Mouse (Mus musculus) embryonic facial prominence, embryonic 11.5 days (tissue): ENCODE measurements around the gene Serpinb6a. TPM values are rescaled to one million over a fixed set of nuclear protein-coding genes. Genes with fewer than 3 reads are reported as not detected.
"Not testable (repeated sequence)": the region's sequence is repeated elsewhere in the genome, so short reads cannot be mapped to it uniquely, and the experiment has no call there.

ENCODE experiments used
- ATAC-seq: fragments of 200-750 bp; cut with Nextera tagmentation; replicated peaks from 2 replicates; pipeline ENCODE4 v1.8.0; 2017; ENCODE audit warnings: low read depth; ENCODE audit not compliant: insufficient number of reproducible peaks, low FRiP score, low TSS enrichment
- DNase-seq: peaks from one replicate; pipeline ENCODE4 v3.0.0-alpha.2; 2015; ENCODE audit warnings: low spot score
- H3K27ac ChIP-seq: fragments of 300-500 bp; sonication (generic); replicated peaks from 2 replicates; pipeline ENCODE4 v1.5.1; 2014; ENCODE audit warnings: mild to moderate bottlenecking, low read depth, low read length, control low read depth
- H3K27me3 ChIP-seq: fragments of 300-500 bp; sonication (generic); 2 replicates; pipeline ENCODE4 v1.6.1; 2014; ENCODE audit warnings: mild to moderate bottlenecking, low read length, moderate library complexity, mixed read lengths; ENCODE audit not compliant: control insufficient read depth, insufficient read depth
- H3K36me3 ChIP-seq: fragments of 300-500 bp; sonication (generic); replicated peaks from 2 replicates; pipeline ENCODE4 v1.6.1; 2014; ENCODE audit warnings: low read depth, mild to moderate bottlenecking, low read length, moderate library complexity, mixed read lengths; ENCODE audit not compliant: control insufficient read depth, insufficient read depth
- H3K4me1 ChIP-seq: fragments of 300-500 bp; sonication (generic); 2 replicates; pipeline ENCODE4 v1.6.1; 2014; ENCODE audit warnings: low read length, mixed read lengths; ENCODE audit not compliant: control insufficient read depth, insufficient read depth
- H3K4me2 ChIP-seq: fragments of 300-500 bp; sonication (generic); 2 replicates; pipeline ENCODE4 v1.6.1; 2014; ENCODE audit warnings: low read depth, mild to moderate bottlenecking, control low read depth, low read length, moderate library complexity
- H3K4me3 ChIP-seq: fragments of 300-500 bp; sonication (generic); 2 replicates; pipeline ENCODE4 v1.5.1; 2014; ENCODE audit warnings: low read depth, low read length, control low read depth
- H3K9ac ChIP-seq: fragments of 300-500 bp; sonication (generic); replicated peaks from 2 replicates; pipeline ENCODE4 v1.6.1; 2014; ENCODE audit warnings: mild to moderate bottlenecking, control low read depth, low read length
- H3K9me3 ChIP-seq: fragments of 300-500 bp; sonication (generic); replicated peaks from 2 replicates; pipeline ENCODE4 v1.6.1; 2016; ENCODE audit warnings: mild to moderate bottlenecking, low read length, inconsistent platforms, mixed read lengths; ENCODE audit not compliant: control insufficient read depth
- WGBS: fragments of 180-500 bp; shearing (Covaris S2); extraction: QIAGEN DNeasy Blood & Tissue Kit; methylation state at CpG from one replicate; pipeline ENCODE4 v1.1.7; 2014; 5-methylcytosine and 5-hydroxymethylcytosine counted together
- polyA plus RNA-seq: library from polyadenylated mRNA; unstranded; fragments of >200 nt; fragmentation: Nextera tagmentation; extraction: Ambion mirVana; gene quantifications from 2 replicates; pipeline ENCODE4 v1.2.1, GENCODE M21; 2014

Gene Serpinb6a
- polyA plus RNA-seq, 1 experiment from 2014 or later: 46.2 TPM

DNA sequence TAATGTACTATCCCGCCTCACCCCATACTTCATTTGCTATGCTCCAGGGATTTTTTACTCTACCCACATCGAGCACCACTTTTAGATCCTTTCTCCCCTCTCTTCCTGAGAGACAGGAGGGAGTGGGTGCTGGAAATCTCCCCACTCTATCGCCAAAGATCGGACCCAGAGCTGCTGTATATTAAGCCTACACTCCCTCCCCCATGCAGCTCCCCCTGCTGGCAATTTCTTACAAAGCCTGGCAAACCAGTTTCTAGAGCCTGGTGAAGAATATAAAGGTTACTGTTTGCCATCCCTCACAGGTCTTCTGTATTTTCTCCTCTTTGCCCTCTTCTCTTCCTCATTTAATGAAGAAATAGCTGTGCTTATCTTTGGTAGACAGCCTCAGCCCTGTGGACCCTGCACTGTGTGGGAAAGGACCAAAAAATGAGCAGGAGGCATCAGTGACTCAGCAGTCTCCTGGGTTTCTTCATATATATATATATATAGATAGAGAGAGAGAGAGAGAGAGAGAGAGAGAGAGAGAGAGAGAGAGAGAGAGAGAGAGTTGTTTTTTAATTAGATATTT is 60.3 kb downstream of the Serpinb6a start:
- 39% methylated on average over 4 of the region's 4 CpGs for WGBS
- no peak overlapping the region for H3K9ac ChIP-seq
- H3K27me3 ChIP-seq: no peaks in the 10 kb centered on the region
- H3K4me1 ChIP-seq: no peaks in the 10 kb centered on the region
- no peak for ATAC-seq
- H3K4me3 ChIP-seq: no peak overlapping the region
- no peaks in the 10 kb centered on the region for H3K36me3 ChIP-seq
- peak; percentile 50 for DNase-seq
- no peak overlapping the region for H3K4me2 ChIP-seq
- no peaks in the 10 kb centered on the region for H3K9me3 ChIP-seq
- no peak overlapping the region for H3K27ac ChIP-seq

- Histone ChIP-seq H3K4me2 (no peak overlapping the region), H3K36me3 (no peaks in the 10 kb centered on the region), H3K4me1 (no peaks in the 10 kb centered on the region), H3K9me3 (no peaks in the 10 kb centered on the region), H3K27me3 (no peaks in the 10 kb centered on the region), H3K4me3 (no peak overlapping the region), H3K27ac (no peak overlapping the region), H3K9ac (no peak overlapping the region)
- 90% methylated on average over 5 of the region's 5 CpGs for WGBS
- ATAC-seq (no peak), DNase-seq (no peak)
Observed at GRCm38 (mm10) chr13:33941288-33941808, 61.2 kb downstream of the Serpinb6a start.

GRCm38 (mm10) chr13:33937587-33937986 is 65.0 kb downstream of the Serpinb6a start:
- not testable (repeated sequence) for H3K9me3 ChIP-seq, H3K9ac ChIP-seq, H3K4me2 ChIP-seq, ATAC-seq, H3K4me3 ChIP-seq, DNase-seq, H3K27ac ChIP-seq, H3K27me3 ChIP-seq, H3K36me3 ChIP-seq, H3K4me1 ChIP-seq

- H3K9ac ChIP-seq: no peak overlapping the region
- no peak overlapping the region for H3K4me2 ChIP-seq
- no peak overlapping the region for H3K27ac ChIP-seq
- no peaks in the 10 kb centered on the region for H3K27me3 ChIP-seq
- H3K4me1 ChIP-seq: no peaks in the 10 kb centered on the region
- H3K9me3 ChIP-seq: no peaks in the 10 kb centered on the region
- no peaks in the 10 kb centered on the region for H3K36me3 ChIP-seq
- no peak overlapping the region for H3K4me3 ChIP-seq
- ATAC-seq (no peak), DNase-seq (no peak)
- WGBS: 92% methylated on average over 5 of the region's 5 CpGs
Observed at GRCm38 (mm10) chr13:33937151-33937550, 65.4 kb downstream of the Serpinb6a start.

DNA sequence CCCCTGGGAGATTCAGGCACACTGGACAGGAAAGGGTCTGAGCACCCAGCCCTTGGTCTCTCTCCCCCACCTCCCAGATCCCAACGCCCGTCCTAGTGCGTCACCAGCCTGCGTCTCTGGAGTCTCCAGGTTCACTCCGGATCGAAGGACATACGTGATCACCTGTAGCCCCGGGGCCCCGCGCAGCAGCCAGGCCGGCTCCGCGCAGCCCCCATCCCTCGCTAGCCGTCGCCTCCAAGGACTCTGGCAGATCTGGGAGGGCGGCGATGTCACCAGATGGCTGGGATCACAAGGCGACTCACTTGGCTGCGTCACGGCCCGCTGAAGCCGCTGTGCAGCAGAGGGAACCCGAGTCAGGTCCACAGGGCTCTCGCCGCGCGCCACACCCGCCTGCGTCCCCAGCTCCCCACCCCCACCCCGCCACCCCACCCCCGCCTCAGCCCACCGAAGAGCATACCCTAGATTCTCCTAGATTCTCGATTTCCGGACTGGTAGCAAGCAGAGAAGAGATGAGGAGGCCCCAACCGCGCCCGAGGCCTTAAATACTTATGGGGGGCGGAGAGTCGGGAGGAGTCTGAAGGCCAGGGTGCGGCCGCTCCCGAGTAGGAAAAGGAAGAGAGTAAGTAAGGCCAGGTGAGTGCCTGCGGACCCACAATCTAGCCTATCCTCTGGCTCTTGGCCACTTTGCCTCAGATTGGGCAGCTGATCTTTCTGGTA is 67.0 kb downstream of the Serpinb6a start:
- peak overlapping the region; percentile 80 for H3K9ac ChIP-seq
- DNase-seq (peak; percentile 66), ATAC-seq (peak; percentile 86)
- no peak overlapping the region for H3K27ac ChIP-seq
- H3K36me3 ChIP-seq: no peaks in the 10 kb centered on the region
- H3K4me1 ChIP-seq: no peaks in the 10 kb centered on the region
- WGBS: 0% methylated on average over 36 of the region's 44 CpGs
- peak overlapping the region; percentile 90 for H3K4me2 ChIP-seq
- peak overlapping the region; percentile 59 for H3K4me3 ChIP-seq
- H3K27me3 ChIP-seq: no peaks in the 10 kb centered on the region
- H3K9me3 ChIP-seq: no peaks in the 10 kb centered on the region

- DNase-seq: peak; percentile 2
Observed at GRCm38 (mm10) chr13:33934743-33935142, 67.9 kb downstream of the Serpinb6a start.

GRCm38 (mm10) chr13:33930912-33931311 is 71.7 kb downstream of the Serpinb6a start:
- Histone ChIP-seq H3K4me3 (no peak overlapping the region), H3K27ac (no peak overlapping the region), H3K4me1 (no peaks in the 10 kb centered on the region), H3K9me3 (no peaks in the 10 kb centered on the region), H3K9ac (no peak overlapping the region), H3K27me3 (no peaks in the 10 kb centered on the region), H3K36me3 (no peaks in the 10 kb centered on the region), H3K4me2 (no peak overlapping the region)
- ATAC-seq (no peak), DNase-seq (no peak)
- 86% methylated on average over 3 of the region's 3 CpGs for WGBS

More at GRCm38 (mm10) chr13:33934743-33935142, 67.9 kb downstream of the Serpinb6a start:
- 66% methylated on average over 6 of the region's 6 CpGs for WGBS
- Histone ChIP-seq H3K4me2 (no peak overlapping the region), H3K4me3 (no peak overlapping the region), H3K4me1 (no peaks in the 10 kb centered on the region), H3K36me3 (no peaks in the 10 kb centered on the region), H3K27me3 (no peaks in the 10 kb centered on the region), H3K9ac (no peak overlapping the region), H3K27ac (no peak overlapping the region), H3K9me3 (no peaks in the 10 kb centered on the region)
- no peak for ATAC-seq

DNA sequence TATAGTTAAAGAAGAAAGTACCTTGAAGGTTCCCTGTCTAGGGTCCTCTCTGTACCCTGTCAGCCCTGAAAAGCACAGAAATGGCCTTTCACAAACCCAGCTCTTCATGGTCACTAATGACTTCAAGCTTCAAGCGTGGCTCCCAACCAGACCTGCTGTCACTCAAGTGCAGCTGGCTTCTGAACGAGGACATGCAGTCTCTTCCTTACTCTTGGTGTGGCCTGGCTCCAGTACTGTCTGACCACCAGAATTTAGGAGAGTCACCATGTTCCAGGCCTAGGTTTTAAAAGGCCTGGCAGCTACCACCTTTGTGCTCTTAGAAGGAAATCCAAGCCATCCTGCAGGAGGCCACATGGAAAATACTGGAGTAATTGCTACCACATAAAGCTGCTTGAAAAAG is 72.3 kb downstream of the Serpinb6a start:
- no peak overlapping the region for H3K4me2 ChIP-seq
- H3K4me1 ChIP-seq: no peaks in the 10 kb centered on the region
- no peaks in the 10 kb centered on the region for H3K36me3 ChIP-seq
- no peak for ATAC-seq
- no peak for DNase-seq
- no peaks in the 10 kb centered on the region for H3K9me3 ChIP-seq
- H3K27me3 ChIP-seq: no peaks in the 10 kb centered on the region
- no peak overlapping the region for H3K4me3 ChIP-seq
- 77% methylated on average over 2 of the region's 2 CpGs for WGBS
- H3K27ac ChIP-seq: no peak overlapping the region
- no peak overlapping the region for H3K9ac ChIP-seq
